Mouse (Mus musculus) stomach, postnatal 0 days (tissue): ENCODE measurements at regions not wholly inside any gene's neighbourhood (a gene's known extent, or its start where the extent isn't known, plus 50 kb on each side); places are given as distances from the start of the nearest gene placed in this dataset.

Experiments
- CTCF ChIP-seq: IDR thresholded peaks from 2 replicates; pipeline ENCODE4 v1.5.1; 2016; ENCODE audit warnings: antibody characterized with exemption, low read depth, mild to moderate bottlenecking, moderate library complexity
- EP300 ChIP-seq: optimal IDR thresholded peaks from 2 replicates; pipeline ENCODE3; 2016; ENCODE audit warnings: antibody characterized with exemption

GRCm38 (mm10) chr2:51273300-51273699 lies 124.4 kb upstream of the Rnd3 start:
- no peak for TF ChIP-seq EP300
- TF ChIP-seq CTCF, result no peak
